Mouse (Mus musculus): ENCODE measurements around the gene Frmd4a. TPM values are rescaled to one million over a fixed set of nuclear protein-coding genes. Genes with fewer than 3 reads are reported as not detected.

Gene Frmd4a
- total RNA-seq, 2 experiments from 2014 or later, result 57.7 to 65.1 TPM

DNA sequence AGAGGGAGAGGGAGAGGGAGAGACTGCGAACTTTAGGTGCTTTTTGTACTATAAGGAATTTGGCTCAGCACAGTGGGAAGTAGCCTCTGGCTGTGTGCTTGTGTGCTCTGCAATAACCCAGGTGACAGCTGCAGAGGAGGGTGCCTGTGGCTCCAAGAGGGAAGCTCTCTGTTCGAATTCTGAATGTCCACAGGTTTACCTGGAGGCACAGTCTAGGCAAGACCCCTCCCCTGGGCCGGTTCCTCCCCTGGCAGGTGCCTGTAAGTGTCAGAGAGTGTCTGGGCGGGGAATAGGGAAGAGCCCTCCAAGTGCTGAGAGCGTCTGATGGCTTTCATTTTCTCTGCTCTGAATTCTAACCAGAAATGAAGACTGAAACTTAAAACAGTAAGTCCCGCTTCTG is 371.8 kb downstream of the Frmd4a start:
- Histone ChIP-seq H3K4me3 (no peak overlapping the region), H3K27ac (no peak overlapping the region)
- DNase-seq (ENCODE audit: extremely low spot score in 1 of 2, low spot score in 2 of 2), result no peak
- intact Hi-C loops (cut with DNase I), result no loop called here
- TF ChIP-seq CTCF (IDR thresholded peaks at IDR 0.05), result no peak

GRCm38 (mm10) chr2:4391091-4391490 is 373.6 kb downstream of the Frmd4a start:
- Histone ChIP-seq H3K27ac (peak overlapping the region; percentile 45; the same call in 1 of the 2 replicates), H3K4me3 (no peak overlapping the region)
- TF ChIP-seq CTCF (IDR thresholded peaks at IDR 0.05), result no peak
- DNase-seq (ENCODE audit: extremely low spot score in 1 of 2, low spot score in 2 of 2), result no peak
- intact Hi-C loops (cut with DNase I), result no loop called here

- TF ChIP-seq CTCF (IDR thresholded peaks at IDR 0.05), result no peak
Measured at GRCm38 (mm10) chr2:4391678-4392085, 374.2 kb downstream of the Frmd4a start.

GRCm38 (mm10) chr2:4393046-4393445 is 375.5 kb downstream of the Frmd4a start:
- intact Hi-C loops (cut with DNase I), result no loop called here
- Histone ChIP-seq H3K27ac (no peak overlapping the region), H3K4me3 (no peak overlapping the region)
- DNase-seq (ENCODE audit: extremely low spot score in 1 of 2, low spot score in 2 of 2), result no peak
- TF ChIP-seq CTCF (IDR thresholded peaks at IDR 0.05), result no peak

More at GRCm38 (mm10) chr2:4391678-4392085, 374.2 kb downstream of the Frmd4a start:
- intact Hi-C loops (cut with DNase I), result no loop called here
- H3K4me3 ChIP-seq, result no peak overlapping the region
- H3K27ac ChIP-seq, result 0 out of 2 replicates have a peak overlapping the region, but pooled peaks have one; percentile 11
- no peak for DNase-seq (ENCODE audit: extremely low spot score in 1 of 2, low spot score in 2 of 2)

GRCm38 (mm10) chr2:4394641-4395040 is 377.1 kb downstream of the Frmd4a start:
- H3K4me3 ChIP-seq, result no peak overlapping the region
- no peak for DNase-seq (ENCODE audit: extremely low spot score in 1 of 2, low spot score in 2 of 2)
- TF ChIP-seq CTCF (IDR thresholded peaks at IDR 0.05), result no peak
- intact Hi-C loops (cut with DNase I), result no loop called here
- no peak overlapping the region for H3K27ac ChIP-seq

DNA sequence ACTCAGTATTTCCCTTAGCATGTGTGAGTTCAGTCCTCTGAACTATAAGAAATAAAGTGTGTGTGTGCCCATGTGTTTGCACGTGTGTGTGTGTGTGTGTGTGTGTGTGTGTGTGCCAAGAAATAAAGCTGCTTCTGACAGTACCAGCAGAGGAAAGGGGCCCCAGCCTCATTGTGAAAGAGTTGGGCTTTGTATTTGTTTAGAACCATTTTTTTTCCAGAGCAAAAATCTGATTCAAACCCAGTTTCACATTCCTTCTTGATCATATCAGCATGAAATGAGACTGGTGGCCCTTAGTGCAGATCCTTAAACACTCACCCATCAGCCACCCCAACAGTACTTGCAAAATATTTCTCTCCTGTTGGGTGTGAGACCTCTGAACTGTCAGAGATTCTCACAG is 382.2 kb downstream of the Frmd4a start:
- DNase-seq (ENCODE audit: extremely low spot score in 1 of 2, low spot score in 2 of 2), result no peak
- no peak overlapping the region for H3K27ac ChIP-seq
- TF ChIP-seq CTCF (IDR thresholded peaks at IDR 0.05), result no peak
- intact Hi-C loops (cut with DNase I), result loop anchor here (5.0 kb wide), 3 partner anchors 93 to 582 kb away; no protein-coding TSS in a partner anchor
- no peak overlapping the region for H3K4me3 ChIP-seq

GRCm38 (mm10) chr2:4400771-4401596 is 383.5 kb downstream of the Frmd4a start:
- no peak for TF ChIP-seq CTCF (IDR thresholded peaks at IDR 0.05)
- peak; percentile 61 for DNase-seq (ENCODE audit: extremely low spot score in 1 of 2, low spot score in 2 of 2)
- intact Hi-C loops (cut with DNase I), result loop anchor here (5.0 kb wide), 3 partner anchors 91 to 584 kb away; no protein-coding TSS in a partner anchor
- peak overlapping the region; percentile 67 for H3K4me3 ChIP-seq
- H3K27ac ChIP-seq, result peak overlapping the region; percentile 72

- Histone ChIP-seq H3K4me3 (peak overlapping the region; percentile 67), H3K27ac (peak overlapping the region; percentile 55)
- intact Hi-C loops (cut with DNase I), result loop anchor here (5.0 kb wide), 3 partner anchors 90 to 585 kb away; no protein-coding TSS in a partner anchor
- DNase-seq (ENCODE audit: extremely low spot score in 1 of 2, low spot score in 2 of 2), result peak; percentile 53 to 56
- no peak for TF ChIP-seq CTCF (IDR thresholded peaks at IDR 0.05)
Measured at GRCm38 (mm10) chr2:4401597-4402581, 384.4 kb downstream of the Frmd4a start.

DNA sequence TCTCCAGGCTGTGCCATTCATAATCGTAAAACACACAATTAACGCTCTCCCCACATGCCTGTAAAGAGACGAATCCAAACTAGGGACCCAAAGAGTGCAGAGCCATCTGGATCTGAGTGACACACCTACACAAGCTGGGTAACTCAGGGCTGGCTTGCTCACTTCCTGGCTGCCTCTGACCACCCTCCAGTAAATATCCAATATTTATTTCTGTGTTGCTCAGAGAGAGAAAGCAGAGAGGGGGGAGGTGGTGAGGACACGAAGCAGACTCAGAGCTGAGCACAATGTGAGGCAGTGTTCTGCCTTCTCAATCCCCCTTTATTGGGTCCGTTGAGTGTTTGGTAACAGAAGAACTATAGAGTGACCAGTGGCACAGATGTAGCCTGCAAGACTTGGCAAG is 389.5 kb downstream of the Frmd4a start:
- no peak overlapping the region for H3K27ac ChIP-seq
- no peak for TF ChIP-seq CTCF (IDR thresholded peaks at IDR 0.05)
- intact Hi-C loops (cut with DNase I), result no loop called here
- DNase-seq (ENCODE audit: extremely low spot score in 1 of 2, low spot score in 2 of 2), result peak in 1 of 2 experiments; percentile 23
- H3K4me3 ChIP-seq, result no peak overlapping the region

DNA sequence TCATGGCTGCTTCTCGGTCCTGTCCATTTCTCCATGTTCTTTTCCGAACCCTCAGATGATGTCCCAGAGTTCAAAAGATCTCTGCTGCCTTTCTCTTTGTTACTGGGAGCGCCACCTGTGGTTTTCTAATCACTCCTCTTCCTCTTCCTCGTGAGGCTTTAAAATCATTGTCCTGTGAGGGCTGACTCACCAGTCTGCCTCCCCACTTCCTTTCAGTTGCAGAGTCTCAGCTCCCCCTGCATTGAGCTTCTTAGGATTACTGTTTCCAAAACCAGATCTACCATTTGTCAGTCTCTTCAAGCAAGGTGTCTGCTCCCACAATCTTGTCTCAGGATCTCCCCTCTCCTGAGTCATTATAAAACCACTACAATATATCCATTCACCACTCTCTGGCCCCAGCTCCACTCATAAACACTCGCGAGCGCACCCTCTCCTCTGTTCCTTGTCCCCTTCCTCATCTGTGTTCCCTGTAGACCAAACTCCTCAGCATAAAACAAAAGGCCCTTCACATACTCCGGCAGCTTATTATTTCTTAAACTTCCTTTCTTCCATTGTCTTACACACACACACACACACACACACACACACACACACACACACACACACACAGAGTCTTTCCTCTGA is 392.4 kb downstream of the Frmd4a start:
- intact Hi-C loops (cut with DNase I), result no loop called here
- no peak for TF ChIP-seq CTCF (IDR thresholded peaks at IDR 0.05)
- Histone ChIP-seq H3K27ac (no peak overlapping the region), H3K4me3 (no peak overlapping the region)
- DNase-seq (ENCODE audit: extremely low spot score in 1 of 2, low spot score in 2 of 2), result no peak

DNA sequence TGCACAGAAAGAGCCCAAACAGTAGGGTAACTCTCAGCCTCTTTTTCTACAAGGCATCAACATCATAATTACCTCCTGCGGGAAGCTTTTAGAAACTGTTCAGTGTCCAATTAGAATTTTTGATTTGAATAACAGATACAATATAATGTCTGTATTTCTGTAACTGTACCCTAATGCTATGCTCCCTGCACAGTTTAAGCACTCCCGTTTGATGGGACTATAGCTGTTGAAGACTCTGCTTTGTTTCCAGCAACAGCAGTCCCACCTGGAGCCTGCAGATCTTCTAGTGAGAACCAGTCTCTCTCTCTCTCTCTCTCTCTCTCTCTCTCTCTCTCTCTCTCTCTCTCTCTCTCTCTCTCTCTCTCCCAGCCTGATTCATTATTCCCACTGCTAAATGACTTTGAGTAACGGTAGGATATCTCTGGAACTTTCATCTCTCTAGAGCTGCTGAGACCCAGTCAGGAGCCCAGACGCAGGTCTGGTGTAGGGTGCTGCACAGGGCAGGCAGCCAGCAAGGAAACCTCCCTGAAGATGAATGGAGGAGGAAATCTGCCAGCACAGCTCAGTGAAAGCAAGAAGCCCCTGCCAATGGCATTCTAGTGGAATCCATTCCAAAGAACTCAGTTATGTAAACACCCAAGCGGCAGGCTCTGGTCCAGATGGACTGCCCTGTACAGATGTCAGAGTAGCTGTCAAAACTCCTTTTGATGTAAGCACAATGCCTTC is 395.5 kb downstream of the Frmd4a start:
- intact Hi-C loops (cut with DNase I), result no loop called here
- no peak for DNase-seq (ENCODE audit: extremely low spot score in 1 of 2, low spot score in 2 of 2)
- no peak overlapping the region for H3K4me3 ChIP-seq
- no peak for TF ChIP-seq CTCF (IDR thresholded peaks at IDR 0.05)
- H3K27ac ChIP-seq, result no peak overlapping the region

Measured in left cerebral cortex, adult 2 months (tissue).